Mouse (Mus musculus) midbrain, embryonic 13.5 days (tissue): ENCODE measurements at regions not wholly inside any gene's neighbourhood (a gene's known extent, or its start where the extent isn't known, plus 50 kb on each side); places are given as distances from the start of the nearest gene placed in this dataset.

Experiments used
- ATAC-seq: fragments of 200-750 bp; cut with Nextera tagmentation; 2 replicates; pipeline ENCODE4 v1.8.0; 2017; ENCODE audit warnings: mild to moderate bottlenecking, moderate TSS enrichment, moderate library complexity
- H3K27ac ChIP-seq: fragments of 300-500 bp; sonication (generic); 2 replicates; pipeline ENCODE4 v1.5.1; 2015; ENCODE audit warnings: inconsistent platforms, mild to moderate bottlenecking, moderate library complexity
- H3K27me3 ChIP-seq: fragments of 300-500 bp; sonication (generic); 2 replicates; pipeline ENCODE4 v1.6.1; 2015; ENCODE audit warnings: mild to moderate bottlenecking, inconsistent platforms
- H3K36me3 ChIP-seq: fragments of 300-500 bp; sonication (generic); 2 replicates; pipeline ENCODE4 v1.6.1; 2015; ENCODE audit warnings: mild to moderate bottlenecking, inconsistent platforms
- H3K4me1 ChIP-seq: fragments of 300-500 bp; sonication (generic); replicated peaks from 2 replicates; pipeline ENCODE4 v1.6.1; 2015; ENCODE audit warnings: inconsistent platforms
- H3K4me2 ChIP-seq: fragments of 300-500 bp; sonication (generic); replicated peaks from 2 replicates; pipeline ENCODE4 v1.6.1; 2015; ENCODE audit warnings: moderate library complexity, mild to moderate bottlenecking, inconsistent platforms
- H3K4me3 ChIP-seq: fragments of 300-500 bp; sonication (generic); replicated peaks from 2 replicates; pipeline ENCODE4 v1.5.1; 2015; ENCODE audit warnings: mild to moderate bottlenecking, inconsistent platforms
- H3K9ac ChIP-seq: fragments of 300-500 bp; sonication (generic); replicated peaks from 2 replicates; pipeline ENCODE4 v1.6.1; 2015; ENCODE audit warnings: mild to moderate bottlenecking, inconsistent platforms
- H3K9me3 ChIP-seq: fragments of 300-500 bp; sonication (generic); 2 replicates; pipeline ENCODE4 v1.6.1; 2016; ENCODE audit warnings: mild to moderate bottlenecking, inconsistent platforms
- WGBS: fragments of 180-500 bp; shearing (Covaris S2); methylation state at CpG from one replicate; pipeline ENCODE4 v1.1.7; 2015; 5-methylcytosine and 5-hydroxymethylcytosine counted together

GRCm38 (mm10) chr15:93645950-93646349 is 50.3 kb upstream of the Prickle1 start:
- no peak overlapping the region for H3K9ac ChIP-seq
- WGBS, result 88% methylated on average over 8 of the region's 8 CpGs
- no peaks in the 10 kb centered on the region for H3K27me3 ChIP-seq
- no peak overlapping the region for H3K4me2 ChIP-seq
- no peaks in the 10 kb centered on the region for H3K36me3 ChIP-seq
- H3K4me1 ChIP-seq, result no peaks in the 10 kb centered on the region
- no peak for ATAC-seq
- no peak overlapping the region for H3K4me3 ChIP-seq
- no peaks in the 10 kb centered on the region for H3K9me3 ChIP-seq
- no peak overlapping the region for H3K27ac ChIP-seq
